Mouse (Mus musculus) gastrocnemius, postnatal 4 days (tissue): ENCODE measurements around the gene Lpin3. TPM values are rescaled to one million over a fixed set of nuclear protein-coding genes. Genes with fewer than 3 reads are reported as not detected.

Source experiments
- DNase-seq, 2 experiments: peaks; one replicate each; pipeline ENCODE4 v3.0.0; 2021 to 2022; ENCODE audit warnings: low spot score in 2 of 2, mixed read lengths in 2 of 2
- total RNA-seq, 2 experiments: library from RNA; stranded (reverse); gene quantifications; 2 replicates each; pipeline ENCODE4 v1.2.3; 2021

The Lpin3 gene
- total RNA-seq, 2 experiments from 2014 or later: 5.5 to 7.5 TPM

DNA sequence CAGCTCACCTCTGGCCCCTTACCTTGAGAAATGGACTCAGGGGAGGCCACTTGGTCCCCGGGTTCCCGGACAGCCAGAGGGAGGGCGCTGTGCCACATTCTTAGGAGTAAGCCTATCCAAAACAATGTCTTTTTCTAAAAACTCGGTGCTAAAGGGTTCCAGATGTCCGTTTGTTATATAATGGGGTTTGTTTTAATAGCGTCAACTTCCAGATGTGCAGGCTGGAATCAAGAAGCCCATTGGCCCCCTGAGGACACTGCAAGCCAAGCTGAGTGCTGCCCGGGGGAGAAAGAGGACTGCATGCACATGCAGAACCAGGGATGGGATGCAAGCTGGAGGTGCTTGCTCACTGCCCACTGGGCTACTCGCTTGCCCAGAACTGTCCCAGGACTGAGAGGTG lies 51.9 kb downstream of the Lpin3 start:
- peak in 1 of 2 experiments; percentile 62 for DNase-seq

- peak in 1 of 2 experiments; percentile 59 for DNase-seq
Measured at GRCm38 (mm10) chr2:160932981-160933380, 52.5 kb downstream of the Lpin3 start.

DNA sequence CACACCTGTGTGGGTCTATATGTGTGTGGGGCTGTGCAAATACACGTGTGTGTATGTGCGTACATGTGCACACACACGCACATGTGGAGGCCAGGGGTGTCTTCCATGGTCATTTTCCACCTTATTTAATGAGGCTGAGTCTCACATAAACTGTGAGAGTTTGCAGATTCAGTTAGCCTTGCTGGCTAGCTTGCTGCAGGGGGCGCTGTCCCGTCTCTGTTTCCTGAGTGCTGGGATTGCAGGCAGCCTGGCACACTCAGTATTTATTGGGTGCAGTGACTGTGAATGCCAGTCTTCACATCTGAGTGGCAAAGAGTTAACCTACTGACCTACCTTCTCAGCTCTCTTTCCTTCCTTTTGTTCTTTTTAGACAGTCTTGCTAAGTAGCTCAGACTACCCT lies 53.4 kb downstream of the Lpin3 start:
- DNase-seq: no peak

- DNase-seq: no peak
Measured at GRCm38 (mm10) chr2:160934451-160934850, 54.0 kb downstream of the Lpin3 start.

GRCm38 (mm10) chr2:160940930-160941709 lies 60.6 kb downstream of the Lpin3 start:
- DNase-seq: peak; percentile 49 to 67

GRCm38 (mm10) chr2:160942443-160942842 lies 62.0 kb downstream of the Lpin3 start:
- DNase-seq: no peak

GRCm38 (mm10) chr2:160951595-160951994 lies 71.1 kb downstream of the Lpin3 start:
- no peak for DNase-seq

GRCm38 (mm10) chr2:160953131-160953873 lies 72.8 kb downstream of the Lpin3 start:
- no peak for DNase-seq

DNA sequence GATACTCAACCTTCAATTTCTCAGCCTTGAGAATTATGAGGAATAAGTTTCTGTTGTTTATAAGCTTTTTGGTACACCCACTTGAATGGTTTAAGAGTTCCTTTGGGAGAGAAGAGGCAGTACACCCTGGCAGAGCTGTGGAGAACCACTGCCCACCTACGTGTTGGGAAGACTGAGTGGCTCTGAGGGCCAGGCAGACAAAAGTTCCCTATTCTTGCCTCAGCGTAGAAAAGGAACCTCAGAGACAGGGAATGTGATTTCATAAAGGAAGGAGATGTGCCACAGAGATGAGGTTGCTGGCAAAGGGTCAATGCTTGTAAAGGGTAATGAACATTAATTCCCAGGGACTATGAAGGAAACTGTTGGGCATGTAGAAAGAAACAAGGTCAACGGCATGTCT lies 74.1 kb downstream of the Lpin3 start:
- no peak for DNase-seq

GRCm38 (mm10) chr2:160955331-160955730 lies 74.9 kb downstream of the Lpin3 start:
- no peak for DNase-seq

Other genes starting within 250 kb of the Lpin3 start
- gene Top1, start 234.8 kb upstream of the Lpin3 start, total RNA-seq: 10 to 100 TPM; 70.6 to 73.3 TPM
- gene Plcg1, start 149.4 kb upstream of the Lpin3 start, total RNA-seq: 10 to 100 TPM; 83.0 to 96.6 TPM
- 10 to 100 TPM; 38.3 to 55.9 TPM for gene Zhx3, start 7.7 kb upstream of the Lpin3 start, total RNA-seq
- 10 to 100 TPM; 15.4 to 17.5 TPM for gene Emilin3, start 31.7 kb downstream of the Lpin3 start, total RNA-seq
- gene Chd6, start 228.4 kb downstream of the Lpin3 start, total RNA-seq: 10 to 100 TPM; 40.4 to 41.8 TPM